Mouse (Mus musculus) kidney, postnatal 0 days (tissue): ENCODE data around the gene Parvb. TPM values are rescaled to one million over a fixed set of nuclear protein-coding genes. Genes with fewer than 3 reads are reported as not detected.
A peak's percentile ranks its signal among the peaks of the same experiment; 100 is the strongest.

ENCODE experiments used
- ATAC-seq: fragments of 200-750 bp; cut with Nextera tagmentation; replicated peaks from 2 replicates; pipeline ENCODE4 v1.8.0; 2017; ENCODE audit warnings: low read depth, moderate number of reproducible peaks, moderate TSS enrichment, moderate library complexity; ENCODE audit not compliant: low FRiP score
- DNase-seq: peaks from one replicate; pipeline ENCODE4 v3.0.0-alpha.2; 2016; ENCODE audit warnings: low spot score
- H3K27ac ChIP-seq: fragments of 300-500 bp; sonication (generic); 2 replicates; pipeline ENCODE4 v1.5.1; 2014; ENCODE audit warnings: mild to moderate bottlenecking
- H3K27me3 ChIP-seq: fragments of 300-500 bp; sonication (generic); 2 replicates; pipeline ENCODE4 v1.6.1; 2014; ENCODE audit warnings: low read length, mixed read lengths; ENCODE audit not compliant: insufficient read depth
- H3K36me3 ChIP-seq: fragments of 300-500 bp; sonication (generic); 2 replicates; pipeline ENCODE4 v1.6.1; 2014; ENCODE audit warnings: low read length, mixed read lengths; ENCODE audit not compliant: insufficient read depth
- H3K4me1 ChIP-seq: fragments of 300-500 bp; sonication (generic); replicated peaks from 2 replicates; pipeline ENCODE4 v1.6.1; 2014; ENCODE audit warnings: antibody characterized with exemption, low read length, mixed read lengths; ENCODE audit not compliant: insufficient read depth
- H3K4me2 ChIP-seq: fragments of 300-500 bp; sonication (generic); 2 replicates; pipeline ENCODE4 v1.6.1; 2014; ENCODE audit warnings: mild to moderate bottlenecking, low read length, moderate library complexity, mixed read lengths
- H3K4me3 ChIP-seq: fragments of 300-500 bp; sonication (generic); replicated peaks from 2 replicates; pipeline ENCODE4 v1.5.1; 2014; ENCODE audit warnings: low read depth, low read length
- H3K9ac ChIP-seq: fragments of 300-500 bp; sonication (generic); 2 replicates; pipeline ENCODE4 v1.6.1; 2014; ENCODE audit warnings: low read depth, low read length
- H3K9me3 ChIP-seq: fragments of 300-500 bp; sonication (generic); replicated peaks from 2 replicates; pipeline ENCODE4 v1.6.1; 2016; ENCODE audit warnings: low read length, inconsistent platforms, mixed read lengths
- CTCF ChIP-seq: IDR thresholded peaks from 2 replicates; pipeline ENCODE4 v1.5.1; 2016; ENCODE audit warnings: antibody characterized with exemption, low read depth, mild to moderate bottlenecking, moderate library complexity
- whole genome bisulfite sequencing: fragments of 180-500 bp; shearing (Covaris S2); extraction: QIAGEN DNeasy Blood & Tissue Kit; methylation state at CpG from one replicate; pipeline ENCODE4 v1.1.7; 2014; 5-methylcytosine and 5-hydroxymethylcytosine counted together
- polyA plus RNA-seq: library from polyadenylated mRNA; unstranded; fragments of >200 nt; fragmentation: Nextera tagmentation; extraction: Ambion mirVana; gene quantifications from 2 replicates; pipeline ENCODE4 v1.2.1, GENCODE M21; 2015

The Parvb gene
- polyA plus RNA-seq: 2.8 and 3.3 TPM in 2 replicates

GRCm38 (mm10) chr15:84231721-84232561 lies at the start of gene Parvb:
Gene Parvb, plus strand, starts transcription at chr15:84232043.
- Histone ChIP-seq H3K9ac (peak within 1 kb of the TSS; percentile 64), H3K9me3 (no peaks in the 10 kb centered on the region), H3K4me1 (peaks cover 4% of the 10 kb centered on the region; the same call in 1 of the 2 replicates), H3K27ac (peak within 1 kb of the TSS; percentile 70), H3K27me3 (no peaks in the 10 kb centered on the region), H3K36me3 (no peaks in the 10 kb centered on the region), H3K4me3 (peak within 1 kb of the TSS; percentile 50), H3K4me2 (peak within 1 kb of the TSS; percentile 92)
- peak; percentile 44 for DNase-seq
- no peak for TF ChIP-seq CTCF
- WGBS: under 1% methylated on average over 53 of the region's 53 CpGs
- peak; percentile 55 for ATAC-seq

- no peaks in the 10 kb centered on the region for H3K36me3 ChIP-seq
- WGBS: 40% methylated on average over 1 of the region's 1 CpGs
- H3K4me3 ChIP-seq: no peak overlapping the region
- no peak overlapping the region for H3K4me2 ChIP-seq
- no peaks in the 10 kb centered on the region for H3K4me1 ChIP-seq
- no peak for TF ChIP-seq CTCF
- peak; percentile 29; the same call in 1 of the 2 replicates for ATAC-seq
- peak; percentile 8 for DNase-seq
- H3K9ac ChIP-seq: no peak overlapping the region
- H3K9me3 ChIP-seq: no peaks in the 10 kb centered on the region
- H3K27me3 ChIP-seq: no peaks in the 10 kb centered on the region
- no peak overlapping the region for H3K27ac ChIP-seq
Observed at GRCm38 (mm10) chr15:84183967-84184366, 47.9 kb upstream of the Parvb start.

GRCm38 (mm10) chr15:84186196-84186595 lies 45.6 kb upstream of the Parvb start:
- no peaks in the 10 kb centered on the region for H3K27me3 ChIP-seq
- TF ChIP-seq CTCF: no peak
- H3K9me3 ChIP-seq: no peaks in the 10 kb centered on the region
- ATAC-seq (no peak), DNase-seq (no peak)
- WGBS: 68% methylated on average over 4 of the region's 4 CpGs
- no peaks in the 10 kb centered on the region for H3K4me1 ChIP-seq
- H3K4me2 ChIP-seq: no peak overlapping the region
- H3K9ac ChIP-seq: no peak overlapping the region
- H3K4me3 ChIP-seq: no peak overlapping the region
- no peak overlapping the region for H3K27ac ChIP-seq
- H3K36me3 ChIP-seq: no peaks in the 10 kb centered on the region

GRCm38 (mm10) chr15:84188887-84189530 lies 42.8 kb upstream of the Parvb start:
- ATAC-seq: no peak
- 70% methylated on average over 2 of the region's 2 CpGs for WGBS

GRCm38 (mm10) chr15:84189881-84190280 lies 42.0 kb upstream of the Parvb start:
- H3K27me3 ChIP-seq: no peaks in the 10 kb centered on the region
- H3K27ac ChIP-seq: no peak overlapping the region
- no peak overlapping the region for H3K4me2 ChIP-seq
- H3K9me3 ChIP-seq: no peaks in the 10 kb centered on the region
- no peak for ATAC-seq
- WGBS: 49% methylated on average over 3 of the region's 3 CpGs
- no peak overlapping the region for H3K9ac ChIP-seq
- H3K36me3 ChIP-seq: no peaks in the 10 kb centered on the region
- no peak overlapping the region for H3K4me3 ChIP-seq
- peaks cover 8% of the 10 kb centered on the region; the same call in 1 of the 2 replicates for H3K4me1 ChIP-seq
- no peak for TF ChIP-seq CTCF
- DNase-seq: peak; percentile 48

More at GRCm38 (mm10) chr15:84188887-84189530, 42.8 kb upstream of the Parvb start:
- DNase-seq: no peak
- Histone ChIP-seq H3K9ac (no peak overlapping the region), H3K27ac (no peak overlapping the region), H3K4me2 (no peak overlapping the region), H3K27me3 (no peaks in the 10 kb centered on the region), H3K4me3 (no peak overlapping the region), H3K36me3 (no peaks in the 10 kb centered on the region), H3K9me3 (no peaks in the 10 kb centered on the region), H3K4me1 (peaks cover 8% of the 10 kb centered on the region; the same call in 1 of the 2 replicates)
- no peak for TF ChIP-seq CTCF

- TF ChIP-seq CTCF: no peak
- 1% methylated on average over 9 of the region's 9 CpGs for WGBS
- H3K4me2 ChIP-seq: peak overlapping the region; percentile 62
- ATAC-seq (no peak), DNase-seq (no peak)
- peak overlapping the region; percentile 63 for H3K4me3 ChIP-seq
- no peaks in the 10 kb centered on the region for H3K27me3 ChIP-seq
- peak overlapping the region; percentile 75 for H3K9ac ChIP-seq
- H3K36me3 ChIP-seq: peaks cover 8% of the 10 kb centered on the region
- H3K9me3 ChIP-seq: no peaks in the 10 kb centered on the region
- peaks cover 8% of the 10 kb centered on the region; the same call in 1 of the 2 replicates for H3K4me1 ChIP-seq
- H3K27ac ChIP-seq: peak overlapping the region; percentile 93
Observed at GRCm38 (mm10) chr15:84191724-84192057, 40.2 kb upstream of the Parvb start.
